Mouse (Mus musculus) liver, adult 2 months (tissue): ENCODE measurements at regions not wholly inside any gene's neighbourhood (a gene's known extent, or its start where the extent isn't known, plus 50 kb on each side); places are given as distances from the start of the nearest gene placed in this dataset.

Source experiments
- CTCF ChIP-seq: fragments of 200-500 bp; IDR thresholded peaks from 2 replicates; pipeline ENCODE4 v1.5.1; 2011; ENCODE audit warnings: low read depth, low read length, control low read depth
- POLR2A ChIP-seq: fragments of 200-500 bp; IDR thresholded peaks from 2 replicates; pipeline ENCODE4 v1.6.1; 2011; ENCODE audit warnings: low read length, control low read depth; ENCODE audit not compliant: insufficient read depth; ENCODE audit errors: extremely low read depth

DNA sequence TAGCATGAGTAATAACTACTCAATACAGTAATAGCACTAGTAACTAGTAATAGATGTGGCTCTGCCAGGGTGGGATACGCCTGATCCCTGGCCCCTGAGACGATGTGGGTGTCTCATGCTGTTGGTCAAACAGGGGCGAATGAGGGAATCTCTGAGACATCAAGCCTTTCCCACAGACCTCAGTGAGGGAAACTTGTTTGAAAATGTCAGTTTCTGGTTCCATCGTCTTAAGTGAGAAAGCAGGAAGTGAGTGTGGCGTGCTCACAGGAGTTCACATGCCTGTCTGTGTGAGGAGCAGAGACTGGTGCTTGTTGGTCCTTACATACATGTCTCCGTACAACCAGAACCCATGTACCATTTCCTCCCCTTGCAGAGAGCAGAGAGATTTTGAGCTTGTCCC is 380.9 kb downstream of the Rps24 start:
- TF ChIP-seq POLR2A (no peak), CTCF (no peak)
